Mouse (Mus musculus) MEL (cell line): ENCODE data around the gene Cdkn3. TPM values are rescaled to one million over a fixed set of nuclear protein-coding genes. Genes with fewer than 3 reads are reported as not detected.
"Not testable (repeated sequence)": the region's sequence is repeated elsewhere in the genome, so short reads cannot be mapped to it uniquely, and the experiment has no call there.

Source experiments
- DNase-seq: peaks from one replicate; pipeline ENCODE4 v3.0.0; 2011; ENCODE audit warnings: low read depth, low spot score
- H3K27ac ChIP-seq: 2 replicates; pipeline ENCODE4 v1.5.1; 2012; ENCODE audit warnings: low read depth, mild to moderate bottlenecking, control low read depth, low read length, moderate library complexity; ENCODE audit not compliant: control insufficient read depth
- H3K27me3 ChIP-seq, 2 experiments: fragments of 150-350 bp in 1 of 2; sonication (generic) in 1 of 2; 2 replicates each; pipeline ENCODE4 v1.6.1; 2012; ENCODE audit warnings: low read length in 2 of 2, mild to moderate bottlenecking in 2 of 2, improper control_type of control experiment in 1 of 2, moderate library complexity in 1 of 2; ENCODE audit not compliant: insufficient read depth in 2 of 2, control insufficient read depth in 1 of 2
- H3K36me3 ChIP-seq, 2 experiments: 2 replicates each; pipeline ENCODE4 v1.6.1; 2012 to 2014; ENCODE audit warnings: low read length in 2 of 2, improper control_type of control experiment in 1 of 2, inconsistent platforms in 1 of 2, mild to moderate bottlenecking in 1 of 2; ENCODE audit not compliant: insufficient read depth in 2 of 2, control insufficient read depth in 1 of 2
- H3K4me1 ChIP-seq, 2 experiments: fragments of 150-350 bp in 1 of 2; sonication (generic) in 1 of 2; 2 replicates each; pipeline ENCODE4 v1.6.1; 2012; ENCODE audit warnings: low read length in 2 of 2, improper control_type of control experiment in 1 of 2, mild to moderate bottlenecking in 1 of 2; ENCODE audit not compliant: insufficient read depth in 2 of 2, control insufficient read depth in 1 of 2
- H3K4me3 ChIP-seq, 2 experiments: fragments of 150-350 bp in 1 of 2; sonication (generic) in 1 of 2; 2 replicates each; pipeline ENCODE4 v1.5.1; 2012; ENCODE audit warnings: low read depth in 2 of 2, low read length in 2 of 2, mild to moderate bottlenecking in 2 of 2, moderate library complexity in 2 of 2, control low read depth in 1 of 2, improper control_type of control experiment in 1 of 2; ENCODE audit not compliant: control insufficient read depth in 1 of 2, insufficient read depth in 1 of 2
- H3K79me2 ChIP-seq: 2 replicates; pipeline ENCODE4 v1.6.1; 2012; ENCODE audit warnings: mild to moderate bottlenecking, low read length, moderate library complexity; ENCODE audit not compliant: control insufficient read depth, poor library complexity, insufficient read depth
- H3K9ac ChIP-seq: 2 replicates; pipeline ENCODE4 v1.6.1; 2012; ENCODE audit warnings: low read depth, mild to moderate bottlenecking, control low read depth, low read length, moderate library complexity; ENCODE audit not compliant: control insufficient read depth, poor library complexity, severe bottlenecking
- H3K9me3 ChIP-seq: fragments of 150-350 bp; sonication (generic); replicated peaks from 2 replicates; pipeline ENCODE4 v1.6.1; 2012; ENCODE audit warnings: mild to moderate bottlenecking, low read length, improper control_type of control experiment, moderate library complexity; ENCODE audit not compliant: insufficient read depth
- BHLHE40 ChIP-seq: IDR thresholded peaks from 2 replicates; pipeline ENCODE4 v1.6.1; 2012; ENCODE audit warnings: low read depth, mild to moderate bottlenecking, inconsistent platforms, low read length, improper control_type of control experiment, borderline replicate concordance
- CHD1 ChIP-seq: IDR thresholded peaks from 2 replicates; pipeline ENCODE4 v1.6.1; 2012; ENCODE audit warnings: low read depth, mild to moderate bottlenecking, inconsistent platforms, low read length, improper control_type of control experiment
- CHD2 ChIP-seq: IDR thresholded peaks from 2 replicates; pipeline ENCODE4 v1.6.1; 2011; ENCODE audit warnings: low read length, improper control_type of control experiment
- ELF1 ChIP-seq: IDR thresholded peaks from 2 replicates; pipeline ENCODE4 v1.6.1; 2014; ENCODE audit warnings: low read depth, mild to moderate bottlenecking, inconsistent platforms, low read length, improper control_type of control experiment, moderate library complexity
- ETS1 ChIP-seq: IDR thresholded peaks from 2 replicates; pipeline ENCODE4 v1.6.1; 2012; ENCODE audit warnings: low read depth, mild to moderate bottlenecking, inconsistent platforms, low read length, improper control_type of control experiment, moderate library complexity
- GABPA ChIP-seq: IDR thresholded peaks from 2 replicates; pipeline ENCODE4 v1.6.1; 2012; ENCODE audit warnings: low read depth, mild to moderate bottlenecking, inconsistent platforms, low read length, improper control_type of control experiment, moderate library complexity
- GATA1 ChIP-seq: IDR thresholded peaks from 2 replicates; pipeline ENCODE4 v1.6.1; 2011; ENCODE audit warnings: low read depth, low read length, improper control_type of control experiment
- MAX ChIP-seq: IDR thresholded peaks from 2 replicates; pipeline ENCODE4 v1.6.1; 2011; ENCODE audit warnings: low read length, improper control_type of control experiment
- MAZ ChIP-seq: IDR thresholded peaks from 2 replicates; pipeline ENCODE4 v1.6.1; 2012; ENCODE audit warnings: low read depth, mild to moderate bottlenecking, inconsistent platforms, low read length, improper control_type of control experiment
- MYC ChIP-seq: IDR thresholded peaks from 2 replicates; pipeline ENCODE4 v1.6.1; 2011; ENCODE audit warnings: low read depth, mild to moderate bottlenecking, low read length, improper control_type of control experiment, moderate library complexity
- POLR2A ChIP-seq, 2 experiments: IDR thresholded peaks; 2 replicates each; pipeline ENCODE4 v1.6.1; 2011 to 2012; ENCODE audit warnings: low read length in 2 of 2, mild to moderate bottlenecking in 2 of 2, control low read depth in 1 of 2, improper control_type of control experiment in 1 of 2, low read depth in 1 of 2, moderate library complexity in 1 of 2; ENCODE audit not compliant: control insufficient read depth in 1 of 2, insufficient read depth in 1 of 2, poor library complexity in 1 of 2
- POLR2AphosphoS5 ChIP-seq: IDR thresholded peaks from 2 replicates; pipeline ENCODE4 v1.6.1; 2012; ENCODE audit warnings: low read depth, borderline replicate concordance, mild to moderate bottlenecking, inconsistent platforms, low read length, moderate library complexity, mixed read lengths
- RCOR1 ChIP-seq: IDR thresholded peaks from 2 replicates; pipeline ENCODE4 v1.6.1; 2012; ENCODE audit warnings: low read depth, mild to moderate bottlenecking, inconsistent platforms, low read length, improper control_type of control experiment
- ZNF384 ChIP-seq: IDR thresholded peaks from 2 replicates; pipeline ENCODE4 v1.6.1; 2012; ENCODE audit warnings: low read depth, mild to moderate bottlenecking, inconsistent platforms, low read length, improper control_type of control experiment
- polyA plus RNA-seq, 2 experiments: library from polyadenylated mRNA; stranded (reverse) in 1 of 2; unstranded in 1 of 2; fragments of >175 nt in 1 of 2; fragments of >200 nt in 1 of 2; gene quantifications; 2 replicates each; pipeline versions ENCODE4 v1.2.1 to v1.2.4; 2012; ENCODE audit warnings: low replicate concordance in 2 of 2, low read depth in 1 of 2; ENCODE audit not compliant: insufficient read length in 2 of 2, insufficient read depth in 1 of 2, missing spikeins in 1 of 2
- total RNA-seq: library from RNA; depleted of rRNA; stranded (reverse); fragments of 300-350 nt; gene quantifications from 2 replicates; pipeline ENCODE4 v1.2.3, GENCODE M21; 2012

The Cdkn3 gene
- total and polyA plus RNA-seq, 3 experiments = 15.7 to 19.6 TPM; not detected in 1

- DNase-seq = peak; percentile 56
These were observed 17.7 kb upstream of the Cdkn3 start for GRCm38 (mm10) chr14:46742674-46743073.

GRCm38 (mm10) chr14:46745413-46745812 lies 14.9 kb upstream of the Cdkn3 start:
- Histone ChIP-seq H3K4me3 (no peak overlapping the region), H3K27ac (no peak overlapping the region), H3K4me1 (no peaks in the 10 kb centered on the region), H3K27me3 (no peaks in the 10 kb centered on the region; a peak in 1 of 4 replicates), H3K9me3 (no peaks in the 10 kb centered on the region), H3K9ac (no peak overlapping the region), H3K36me3 (no peaks in the 10 kb centered on the region), H3K79me2 (no peaks in the 10 kb centered on the region)
- DNase-seq = no peak
- TF ChIP-seq MYC (no peak), ETS1 (no peak), ELF1 (no peak), GATA1 (no peak), BHLHE40 (no peak), GABPA (no peak), POLR2AphosphoS5 (no peak), CHD2 (no peak), ZNF384 (no peak), MAZ (no peak), CHD1 (no peak), POLR2A (IDR thresholded peaks at IDR 0.05; ENCODE audit: control insufficient read depth in 1 of 2, insufficient read depth in 1 of 2, low read depth in 1 of 2, low read length in 2 of 2, poor library complexity in 1 of 2) (no peak), RCOR1 (no peak), MAX (no peak)

More at GRCm38 (mm10) chr14:46742674-46743073, 17.7 kb upstream of the Cdkn3 start:
- H3K27ac ChIP-seq = no peak overlapping the region
- H3K9ac ChIP-seq = no peak overlapping the region
- H3K4me3 ChIP-seq = no peak overlapping the region
- no peaks in the 10 kb centered on the region for H3K36me3 ChIP-seq
- no peaks in the 10 kb centered on the region for H3K9me3 ChIP-seq
- TF ChIP-seq POLR2A (IDR thresholded peaks at IDR 0.05; ENCODE audit: control insufficient read depth in 1 of 2, insufficient read depth in 1 of 2, low read depth in 1 of 2, low read length in 2 of 2, poor library complexity in 1 of 2) (no peak), ETS1 (0 out of 2 replicates have a peak, but pooled peaks have one; percentile 21), MYC (no peak)
- no peaks in the 10 kb centered on the region for H3K4me1 ChIP-seq
- no peaks in the 10 kb centered on the region for H3K79me2 ChIP-seq
- no peaks in the 10 kb centered on the region; a peak in 1 of 4 replicates for H3K27me3 ChIP-seq

GRCm38 (mm10) chr14:46754371-46754770 lies 6.0 kb upstream of the Cdkn3 start:
- H3K4me3 ChIP-seq, H3K36me3 ChIP-seq, H3K27me3 ChIP-seq, DNase-seq, H3K9me3 ChIP-seq, H3K79me2 ChIP-seq, H3K4me1 ChIP-seq, H3K9ac ChIP-seq, H3K27ac ChIP-seq: not testable (repeated sequence)
